Mouse (Mus musculus): ENCODE data around the gene Tjap1. TPM values are rescaled to one million over a fixed set of nuclear protein-coding genes. Genes with fewer than 3 reads are reported as not detected.

Gene Tjap1
- polyA plus RNA-seq, 1 experiment from 2014 or later: 61.2 TPM

DNA sequence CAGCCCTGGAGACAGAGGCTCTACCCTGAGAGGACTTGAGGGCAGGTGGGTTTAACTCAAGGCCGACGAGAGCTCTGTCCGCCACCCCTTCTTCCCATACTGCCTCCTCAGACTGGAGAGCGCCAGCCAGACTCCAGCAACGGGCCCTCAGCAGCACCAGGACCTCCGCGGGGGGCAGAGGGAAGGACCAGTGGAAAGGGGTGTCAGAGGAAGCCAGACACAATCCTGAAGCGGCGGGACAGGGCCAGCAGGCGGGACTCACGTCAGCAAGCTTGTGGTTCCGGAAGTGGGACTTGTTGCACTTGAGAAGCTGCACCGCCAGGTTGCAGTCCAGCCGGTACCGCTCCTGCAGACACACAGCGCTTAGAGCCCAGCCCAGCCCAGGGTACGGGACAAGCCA is 23.2 kb downstream of the Tjap1 start:
- Histone ChIP-seq H3K36me3 (peaks cover 83% of the 10 kb centered on the region), H3K27ac (no peak overlapping the region), H3K9me3 (replicated peaks) (no peaks in the 10 kb centered on the region), H3K4me1 (peaks cover 5% of the 10 kb centered on the region), H3K4me3 (no peak overlapping the region), H3K27me3 (ENCODE audit: low read depth, poor library complexity, severe bottlenecking) (peaks cover 25% of the 10 kb centered on the region)
- 91% methylated on average over 17 of the region's 17 CpGs for WGBS
- DNase-seq (ENCODE audit: low spot score): no peak

DNA sequence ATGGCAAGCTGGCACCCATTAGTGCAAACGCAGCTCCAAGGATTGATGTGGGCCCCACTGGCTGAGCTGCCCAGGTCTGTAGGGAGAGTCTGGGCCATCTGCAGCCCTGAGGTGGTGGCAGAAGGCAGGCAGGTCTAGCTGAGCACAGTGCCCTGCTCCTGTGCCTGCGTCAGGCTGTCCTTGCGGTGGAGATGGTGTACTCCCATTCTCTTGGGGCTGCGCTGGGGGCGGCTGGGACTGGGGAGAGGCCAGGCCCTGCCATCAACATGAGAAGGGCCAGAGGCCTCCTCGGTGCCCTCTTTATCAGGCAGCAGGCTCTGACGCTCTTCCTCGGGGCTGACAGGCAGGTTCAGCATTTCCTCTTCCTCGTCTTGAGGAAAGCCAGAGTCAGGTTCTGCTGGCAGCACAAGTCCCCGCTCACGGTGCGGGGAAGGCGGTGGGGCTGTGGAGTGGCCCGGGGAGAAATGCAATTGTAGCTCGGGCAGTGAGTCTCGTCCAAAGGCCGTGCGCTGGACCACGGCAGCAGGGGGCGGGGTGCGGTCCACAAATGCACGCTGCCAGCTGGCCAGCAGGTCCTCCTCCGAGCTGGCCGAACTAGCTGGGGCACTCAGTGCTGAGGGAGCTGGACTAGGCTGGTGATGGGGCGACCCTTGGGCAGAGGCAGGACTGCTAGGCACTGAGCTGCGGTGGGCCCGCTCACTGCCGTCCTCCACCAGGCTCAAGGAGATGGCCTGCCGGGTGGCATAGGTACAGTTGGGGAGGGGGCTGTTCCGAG is 24.4 kb downstream of the Tjap1 start:
- H3K27ac ChIP-seq: no peak overlapping the region

DNA sequence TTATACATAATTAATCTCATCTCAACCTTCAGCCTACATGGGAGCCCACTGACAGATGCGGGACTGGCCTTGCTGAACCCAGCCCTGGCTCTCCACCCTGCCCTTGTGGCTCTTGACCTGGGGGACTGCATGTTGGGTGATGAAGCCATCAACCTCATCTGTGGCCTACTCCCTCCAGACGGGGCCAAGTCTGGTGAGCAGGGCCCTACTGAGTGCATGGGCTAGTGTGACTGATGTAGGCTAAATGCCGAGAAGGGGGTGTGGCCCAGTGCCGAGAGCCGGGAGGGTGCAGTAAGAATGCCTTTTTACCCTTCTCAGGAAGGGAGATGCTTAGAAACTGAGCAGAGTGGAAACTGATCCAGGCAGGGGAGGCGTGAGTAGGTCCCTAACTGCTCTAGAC is 27.7 kb downstream of the Tjap1 start:
- Histone ChIP-seq H3K4me1 (peaks cover 19% of the 10 kb centered on the region), H3K27me3 (ENCODE audit: low read depth, poor library complexity, severe bottlenecking) (peaks cover 35% of the 10 kb centered on the region), H3K27ac (no peak overlapping the region), H3K9me3 (replicated peaks) (no peaks in the 10 kb centered on the region), H3K4me3 (peak overlapping the region; percentile 74; the same call in 1 of the 2 replicates), H3K36me3 (peaks cover 65% of the 10 kb centered on the region)
- WGBS: 34% methylated on average over 6 of the region's 6 CpGs
- DNase-seq (ENCODE audit: low spot score): no peak

More for the DNA sequence above, 24.4 kb downstream of the Tjap1 start:
- Histone ChIP-seq H3K4me3 (no peak overlapping the region), H3K27me3 (ENCODE audit: low read depth, poor library complexity, severe bottlenecking) (peaks cover 35% of the 10 kb centered on the region), H3K36me3 (peaks cover 71% of the 10 kb centered on the region), H3K9me3 (replicated peaks) (no peaks in the 10 kb centered on the region), H3K4me1 (peaks cover 15% of the 10 kb centered on the region)
- 91% methylated on average over 30 of the region's 30 CpGs for WGBS
- no peak for DNase-seq (ENCODE audit: low spot score)

DNA sequence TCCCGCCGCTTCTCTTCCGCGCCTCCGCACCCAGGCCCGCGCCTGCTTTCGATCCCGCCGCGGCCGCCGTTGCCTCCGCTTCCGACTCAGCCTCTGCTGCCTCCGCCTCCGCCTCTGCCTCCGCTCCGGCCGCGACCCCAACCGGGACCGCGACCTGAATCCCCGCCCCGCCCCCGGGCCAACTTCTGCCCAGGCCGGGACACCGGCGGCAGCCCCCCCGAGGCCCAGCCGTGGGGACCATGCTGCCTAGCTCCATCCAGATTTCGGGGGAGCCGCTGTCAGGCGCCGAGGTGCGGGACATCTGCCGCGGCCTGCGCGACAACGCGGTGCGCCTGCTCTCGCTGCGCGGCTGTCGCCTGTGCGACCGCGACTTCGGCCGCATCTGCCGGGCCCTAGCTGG is 28.7 kb downstream of the Tjap1 start:
- Histone ChIP-seq H3K27me3 (ENCODE audit: low read depth, poor library complexity, severe bottlenecking) (peaks cover 35% of the 10 kb centered on the region), H3K4me3 (peak overlapping the region; percentile 74), H3K36me3 (peaks cover 65% of the 10 kb centered on the region), H3K4me1 (peaks cover 23% of the 10 kb centered on the region), H3K27ac (peak overlapping the region; percentile 47; the same call in 1 of the 2 replicates), H3K9me3 (replicated peaks) (no peaks in the 10 kb centered on the region)
- under 1% methylated on average over 48 of the region's 54 CpGs for WGBS
- DNase-seq (ENCODE audit: low spot score): no peak

DNA sequence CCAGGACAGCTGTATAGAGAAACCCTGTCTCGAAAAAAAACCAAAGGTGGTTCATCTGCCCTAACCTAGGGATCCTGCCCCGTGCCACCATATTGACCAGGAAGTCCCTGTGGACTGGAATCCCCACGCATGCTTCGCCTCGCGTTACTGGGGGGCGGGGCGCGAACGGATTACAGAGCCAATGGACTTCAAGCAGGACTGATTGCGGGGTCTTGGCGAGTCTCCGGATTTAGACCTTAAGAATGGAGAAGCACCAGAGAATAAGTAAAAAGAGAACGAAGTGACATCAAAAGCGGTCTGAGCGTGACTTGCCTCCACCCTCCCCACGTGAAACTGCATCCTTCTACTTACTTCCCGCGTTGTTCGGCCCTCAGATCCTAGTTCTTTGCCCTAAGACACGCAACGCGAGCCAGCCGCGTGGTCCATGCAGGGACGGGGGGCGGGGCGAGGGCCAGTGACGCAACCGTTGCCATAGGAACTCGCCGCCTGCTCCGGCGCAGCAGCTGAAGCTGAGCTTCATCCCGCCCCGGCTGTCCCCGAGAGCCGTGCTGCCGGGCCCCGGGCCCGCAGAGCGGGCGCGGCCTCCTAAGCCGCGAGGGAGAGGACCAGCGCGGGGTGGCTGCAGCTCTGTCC is 29.3 kb downstream of the Tjap1 start, which contains the start of gene Lrrc73:
Gene Lrrc73 (plus strand): TSS at position 80 of the 633 bp plus-strand sequence.
- Histone ChIP-seq H3K27ac (peak within 1 kb of the TSS; percentile 47), H3K4me3 (peak within 1 kb of the TSS; percentile 74)
- 2% methylated on average over 48 of the region's 48 CpGs for WGBS

DNA sequence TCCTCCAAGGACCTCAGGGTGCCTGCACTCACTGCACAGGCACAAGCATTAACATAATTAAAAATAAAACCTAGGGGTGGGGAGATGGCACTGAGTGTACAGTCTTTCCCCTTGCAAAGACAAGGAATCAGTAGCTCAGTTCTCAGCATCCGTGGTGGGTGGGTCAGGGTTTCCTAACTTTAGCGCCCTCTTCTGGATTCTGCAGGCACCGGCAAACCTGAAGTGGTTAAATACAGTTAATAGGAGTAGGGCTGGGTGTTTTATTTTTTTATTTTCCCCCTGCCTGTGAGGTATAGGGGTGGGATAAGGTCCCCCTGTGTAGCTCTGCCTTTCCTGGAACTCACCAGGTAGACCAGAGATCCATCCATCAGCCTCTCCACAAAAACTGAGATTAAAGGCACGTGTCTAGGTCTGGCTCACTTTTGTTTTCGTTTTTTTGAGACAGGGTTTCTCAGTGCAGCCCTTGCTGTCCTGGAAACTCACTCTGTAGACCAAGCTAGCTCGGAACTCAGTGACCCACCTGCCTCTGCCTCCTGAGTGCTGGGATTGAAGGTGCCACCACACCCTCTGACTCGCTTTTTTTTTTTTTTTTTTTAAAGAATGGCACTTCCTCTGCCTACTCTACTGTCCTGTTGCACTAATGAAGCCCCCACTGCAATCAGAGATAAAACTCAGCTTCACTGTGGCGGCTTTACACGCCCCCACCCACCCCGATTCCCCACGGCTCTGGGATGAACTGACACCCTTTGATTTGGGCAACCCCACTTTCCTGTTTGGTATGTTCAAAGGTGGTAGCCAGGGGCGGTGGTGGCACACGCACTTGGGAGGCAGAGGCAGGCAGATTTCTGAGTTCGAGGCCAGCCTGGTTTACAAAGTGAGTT is 30.0 kb downstream of the Tjap1 start:
- peak; percentile 52 for DNase-seq (ENCODE audit: low spot score)
- peaks cover 53% of the 10 kb centered on the region for H3K36me3 ChIP-seq
- H3K4me3 ChIP-seq: peak overlapping the region; percentile 74
- H3K4me1 ChIP-seq: peaks cover 34% of the 10 kb centered on the region
- peak overlapping the region; percentile 47; the same call in 1 of the 2 replicates for H3K27ac ChIP-seq
- WGBS: 59% methylated on average over 14 of the region's 14 CpGs
- no peaks in the 10 kb centered on the region for H3K9me3 ChIP-seq (replicated peaks)
- peaks cover 35% of the 10 kb centered on the region for H3K27me3 ChIP-seq (ENCODE audit: low read depth, poor library complexity, severe bottlenecking)

More for the DNA sequence above, 29.3 kb downstream of the Tjap1 start, which contains the start of gene Lrrc73:
- Histone ChIP-seq H3K9me3 (replicated peaks) (no peaks in the 10 kb centered on the region), H3K36me3 (peaks cover 61% of the 10 kb centered on the region), H3K4me1 (peaks cover 28% of the 10 kb centered on the region), H3K27me3 (ENCODE audit: low read depth, poor library complexity, severe bottlenecking) (peaks cover 35% of the 10 kb centered on the region)
- peak; percentile 97 for DNase-seq (ENCODE audit: low spot score)

DNA sequence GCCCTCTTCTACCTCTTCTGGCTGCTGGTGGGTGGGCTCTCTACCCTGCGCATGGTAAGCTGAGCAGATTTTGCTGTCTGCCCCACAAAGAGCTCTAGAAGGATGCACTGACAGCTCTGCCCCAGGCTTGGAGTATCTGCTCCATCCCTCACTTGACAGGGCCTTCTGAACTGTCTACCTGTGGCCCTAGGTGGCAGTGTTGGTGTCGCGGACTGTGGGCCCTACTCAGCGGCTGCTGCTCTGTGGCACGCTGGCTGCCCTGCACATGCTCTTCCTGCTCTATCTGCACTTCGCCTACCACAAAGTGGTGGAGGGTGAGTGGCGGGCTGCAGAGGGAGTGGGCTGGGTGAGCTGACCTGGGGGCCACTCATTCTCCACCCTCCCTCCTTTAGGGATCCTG is 31.7 kb downstream of the Tjap1 start:
- peaks cover 47% of the 10 kb centered on the region for H3K36me3 ChIP-seq
- no peak for DNase-seq (ENCODE audit: low spot score)
- 83% methylated on average over 7 of the region's 7 CpGs for WGBS
- peaks cover 41% of the 10 kb centered on the region for H3K4me1 ChIP-seq
- 0 out of 2 replicates have a peak overlapping the region, but pooled peaks have one; percentile 3 for H3K4me3 ChIP-seq
- no peaks in the 10 kb centered on the region for H3K9me3 ChIP-seq (replicated peaks)
- no peak overlapping the region for H3K27ac ChIP-seq
- H3K27me3 ChIP-seq (ENCODE audit: low read depth, poor library complexity, severe bottlenecking): peaks cover 25% of the 10 kb centered on the region

DNA sequence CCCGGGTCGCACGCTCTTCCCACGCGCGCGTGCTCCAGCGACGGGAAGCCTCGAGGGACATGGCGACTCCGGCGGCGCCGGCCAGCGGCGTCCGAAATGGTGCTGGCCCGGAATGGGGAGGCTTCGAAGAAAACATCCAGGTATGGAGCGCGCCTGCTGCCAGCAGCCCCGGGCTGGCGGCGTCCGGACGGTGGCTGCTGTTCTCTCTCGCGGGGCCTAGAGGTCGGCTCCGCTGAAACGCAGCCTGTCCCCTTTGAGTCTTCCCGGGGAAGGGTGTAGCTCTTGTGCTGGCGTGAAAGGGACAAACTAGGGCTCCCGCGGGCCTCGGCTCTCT is 34.7 kb downstream of the Tjap1 start:
- peaks cover 77% of the 10 kb centered on the region for H3K36me3 ChIP-seq
- DNase-seq (ENCODE audit: low spot score): no peak
- H3K4me1 ChIP-seq: peaks cover 23% of the 10 kb centered on the region
- H3K9me3 ChIP-seq (replicated peaks): no peaks in the 10 kb centered on the region
- H3K27ac ChIP-seq: peak overlapping the region; percentile 93
- no peaks in the 10 kb centered on the region for H3K27me3 ChIP-seq (ENCODE audit: low read depth, poor library complexity, severe bottlenecking)
- peak overlapping the region; percentile 99 for H3K4me3 ChIP-seq
- 1% methylated on average over 37 of the region's 37 CpGs for WGBS

DNA sequence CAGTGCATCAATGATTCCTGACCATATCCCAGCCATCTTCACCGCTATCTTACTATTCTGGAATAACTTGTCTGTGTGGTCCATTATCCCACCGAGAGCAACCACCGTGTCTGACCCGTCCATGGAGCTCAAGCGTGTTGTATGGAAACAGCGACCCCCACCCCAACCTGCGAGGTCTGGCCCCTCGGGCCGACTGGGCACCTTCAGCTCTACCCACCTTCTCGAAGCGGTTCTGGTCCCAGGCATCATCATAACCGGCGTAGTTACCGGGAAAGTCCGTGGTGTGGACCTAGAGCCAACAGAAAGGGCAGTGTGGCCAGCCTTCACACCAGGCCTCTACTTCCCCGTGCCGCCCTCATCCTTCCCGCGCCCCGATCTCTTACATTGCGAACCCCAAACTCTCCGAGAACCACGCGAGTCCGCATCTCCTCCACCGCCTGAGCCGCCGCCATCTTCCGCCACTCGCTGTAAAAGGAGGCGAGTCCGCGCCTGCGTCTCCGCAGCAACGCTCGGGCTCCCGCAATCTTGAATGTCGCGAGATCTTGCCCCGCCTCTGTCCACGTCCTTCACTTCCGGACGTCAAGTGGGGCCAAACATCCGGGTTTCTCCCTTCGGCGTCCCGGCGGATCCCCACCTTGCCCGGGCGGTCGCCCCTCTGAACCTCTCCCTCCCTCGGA is 35.2 kb downstream of the Tjap1 start, which contains the start of the genes Polr1c and Yipf3:
Gene Polr1c (minus strand): TSS at position 543 of the 677 bp plus-strand sequence.
Gene Yipf3 (plus strand): TSS at position 569 of the 677 bp plus-strand sequence.
- DNase-seq (ENCODE audit: low spot score): peak; percentile 97
- Histone ChIP-seq H3K4me3 (peak within 1 kb of the TSS; percentile 99), H3K36me3 (peaks cover 81% of the 10 kb centered on the region), H3K9me3 (replicated peaks) (no peaks in the 10 kb centered on the region), H3K27ac (peak within 1 kb of the TSS; percentile 93), H3K4me1 (peaks cover 22% of the 10 kb centered on the region), H3K27me3 (ENCODE audit: low read depth, poor library complexity, severe bottlenecking) (no peaks in the 10 kb centered on the region)
- under 1% methylated on average over 53 of the region's 53 CpGs for WGBS

DNA sequence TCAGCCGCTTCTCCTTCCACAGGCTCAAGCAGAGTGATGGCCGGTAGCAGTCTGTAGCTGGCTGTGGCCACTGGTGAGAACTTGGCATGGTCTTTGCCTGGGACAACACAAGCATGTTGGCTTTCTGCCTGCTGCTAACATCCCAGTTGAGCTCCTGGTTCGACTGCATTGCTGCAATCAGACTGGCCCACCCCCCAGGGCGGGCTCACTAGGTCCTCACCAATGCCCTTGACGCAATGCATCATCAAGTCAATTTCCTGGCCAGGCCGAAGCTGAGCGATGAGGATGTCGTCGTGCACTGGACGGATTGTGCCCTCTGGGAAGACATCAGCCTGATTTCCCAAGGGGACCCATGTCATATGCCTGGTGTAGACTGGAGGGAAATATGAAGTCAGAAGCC is 38.2 kb downstream of the Tjap1 start:
- no peaks in the 10 kb centered on the region for H3K27me3 ChIP-seq (ENCODE audit: low read depth, poor library complexity, severe bottlenecking)
- no peaks in the 10 kb centered on the region for H3K9me3 ChIP-seq (replicated peaks)
- WGBS: 82% methylated on average over 10 of the region's 10 CpGs
- DNase-seq (ENCODE audit: low spot score): no peak
- H3K27ac ChIP-seq: no peak overlapping the region
- peaks cover 81% of the 10 kb centered on the region for H3K36me3 ChIP-seq
- peaks cover 22% of the 10 kb centered on the region for H3K4me1 ChIP-seq
- H3K4me3 ChIP-seq: no peak overlapping the region

DNA sequence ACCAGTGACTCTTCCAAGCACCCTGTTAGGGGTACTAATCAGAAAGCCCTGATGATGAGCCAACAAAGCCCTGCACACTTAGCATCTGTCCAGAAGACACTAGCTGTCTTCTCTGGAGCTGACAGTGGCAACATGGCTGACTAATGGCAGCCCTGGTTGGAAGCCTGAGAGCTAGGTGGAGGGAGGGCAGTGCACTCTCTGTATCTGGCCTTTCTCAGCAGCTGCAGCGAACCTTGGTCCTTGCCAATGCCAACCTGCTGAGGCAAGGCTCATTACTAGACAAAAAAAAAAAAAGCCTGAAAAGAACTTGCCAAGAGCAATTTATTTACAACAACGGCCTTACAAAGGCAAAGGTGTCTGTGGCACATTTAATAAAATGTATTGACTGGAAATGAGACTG is 39.2 kb downstream of the Tjap1 start:
- WGBS: 84% methylated on average over 2 of the region's 2 CpGs
- no peak overlapping the region for H3K4me3 ChIP-seq
- peaks cover 84% of the 10 kb centered on the region for H3K36me3 ChIP-seq
- H3K4me1 ChIP-seq: peaks cover 13% of the 10 kb centered on the region
- H3K27ac ChIP-seq: no peak overlapping the region
- H3K9me3 ChIP-seq (replicated peaks): no peaks in the 10 kb centered on the region
- DNase-seq (ENCODE audit: low spot score): no peak
- no peaks in the 10 kb centered on the region for H3K27me3 ChIP-seq (ENCODE audit: low read depth, poor library complexity, severe bottlenecking)

DNA sequence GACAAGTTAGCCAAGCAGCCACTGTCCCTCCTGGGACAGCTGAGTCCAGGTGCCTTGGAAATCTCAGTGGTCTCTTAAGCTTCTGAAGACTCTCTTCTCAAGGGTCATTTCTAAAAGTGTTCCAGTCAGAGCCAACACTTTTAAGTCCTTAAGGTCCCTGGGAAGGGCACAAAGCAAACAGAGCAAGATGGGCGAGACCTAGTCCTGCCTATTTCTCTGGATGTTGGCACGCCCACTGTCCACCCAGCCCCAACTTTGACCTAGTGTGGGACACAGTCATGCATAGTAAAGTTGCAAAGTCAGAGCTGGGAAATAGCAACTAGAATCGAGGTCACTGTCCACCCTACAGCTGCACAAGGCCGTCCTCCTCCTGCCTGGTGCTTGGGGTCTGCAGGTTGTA is 39.8 kb downstream of the Tjap1 start:
- H3K27ac ChIP-seq: no peak overlapping the region
- 90% methylated on average over 4 of the region's 4 CpGs for WGBS
- no peaks in the 10 kb centered on the region for H3K9me3 ChIP-seq (replicated peaks)
- H3K4me1 ChIP-seq: peaks cover 8% of the 10 kb centered on the region
- peak; percentile 29 for DNase-seq (ENCODE audit: low spot score)
- H3K27me3 ChIP-seq (ENCODE audit: low read depth, poor library complexity, severe bottlenecking): no peaks in the 10 kb centered on the region
- no peak overlapping the region for H3K4me3 ChIP-seq
- H3K36me3 ChIP-seq: peaks cover 90% of the 10 kb centered on the region
